Mouse (Mus musculus): Measurements from ENCODE around the gene Actr3. TPM values are rescaled to one million over a fixed set of nuclear protein-coding genes. Genes with fewer than 3 reads are reported as not detected.

Gene Actr3
- polyA plus RNA-seq (2012; fragmentation: generic; extraction: Trizol): 10 to 100 TPM; 13.9 to 65.8 TPM

DNA sequence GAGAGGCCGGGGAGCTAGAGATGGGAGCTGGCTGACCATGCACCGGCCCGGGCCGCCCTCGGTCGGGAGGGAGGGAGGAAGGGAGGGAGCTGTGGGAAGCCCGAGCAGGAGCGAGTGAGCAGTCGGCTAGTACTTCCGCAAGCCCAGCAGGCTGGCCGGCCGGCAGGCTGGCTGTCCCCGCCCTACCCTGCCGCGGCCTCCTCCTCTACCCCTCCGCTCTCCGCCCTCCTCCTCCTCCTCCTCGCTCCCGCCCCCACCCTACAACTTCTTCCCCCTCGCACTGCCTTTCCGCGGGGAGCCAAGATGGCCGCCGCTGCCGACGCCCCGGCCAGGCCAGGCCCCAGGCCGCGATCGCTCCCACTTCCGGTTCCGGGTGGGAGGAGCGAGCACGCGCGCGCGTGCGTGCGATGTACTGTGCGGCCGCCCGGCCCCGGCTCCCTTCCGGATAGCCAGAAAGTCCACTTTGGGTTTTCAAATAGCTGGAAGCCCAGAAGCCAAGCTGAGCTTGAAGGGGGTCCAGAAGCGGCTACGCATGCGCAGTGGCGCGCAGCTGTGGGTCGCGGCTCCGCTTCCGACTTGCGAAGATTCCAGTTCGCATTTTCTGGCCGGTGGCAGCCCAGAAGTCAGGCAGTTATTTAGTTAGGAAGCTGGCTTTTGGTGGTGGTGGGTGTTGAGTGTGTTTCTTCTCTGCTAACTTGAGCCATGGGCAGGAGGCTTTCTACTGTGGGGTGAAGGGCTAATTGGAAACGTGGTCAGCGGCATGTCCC, at the start of gene Actr3:
Gene Actr3 (minus strand): TSS at position 359 of the 767 bp plus-strand sequence.

Other genes starting within 250 kb of the Actr3 start
- gene Slc35f5, start 124.9 kb upstream of the Actr3 start, polyA plus RNA-seq (2012; fragmentation: generic; extraction: Trizol): 10 to 100 TPM in 1 of 2 experiments, under 1 TPM in 1; 0.82 to 18.2 TPM
- 10 to 100 TPM in 1 of 2 experiments, 1 to 10 TPM in 1; 2.6 to 28.0 TPM for gene Gpr39, start 241.3 kb upstream of the Actr3 start, polyA plus RNA-seq (2012; fragmentation: generic; extraction: Trizol)

Measured in C3H10T1/2 (cell line).